Mouse (Mus musculus): ENCODE measurements around the gene Nop58. TPM values are rescaled to one million over a fixed set of nuclear protein-coding genes. Genes with fewer than 3 reads are reported as not detected.

Gene Nop58
- total RNA-seq, 1 experiment = 569 TPM

GRCm38 (mm10) chr1:59725661-59726060 lies 40.9 kb downstream of the Nop58 start:
- no peak overlapping the region for H3K9ac ChIP-seq (ENCODE audit: insufficient read depth, low read depth, low read length, poor library complexity, severe bottlenecking)
- H3K36me3 ChIP-seq (ENCODE audit: control insufficient read depth, insufficient read depth, low read length, poor library complexity, severe bottlenecking) = no peaks in the 10 kb centered on the region
- TF ChIP-seq ZNF384 (IDR thresholded peaks at IDR 0.05; ENCODE audit: low read depth, low read length) (no peak), HCFC1 (IDR thresholded peaks at IDR 0.05; ENCODE audit: borderline replicate concordance, insufficient read depth, low read length) (no peak), CHD2 (IDR thresholded peaks at IDR 0.05; ENCODE audit: low read depth, low read length) (no peak)
- in situ Hi-C loops (cut with MboI; ENCODE audit: low sequenced_read_pairs in 2 of 2, unreplicated experiment in 2 of 2) = no loop called here
- no peak for DNase-seq (ENCODE audit: low read depth, low spot score)
- H3K4me3 ChIP-seq (ENCODE audit: insufficient read depth in 1 of 2, low read depth in 1 of 2, low read length in 2 of 2, poor library complexity in 1 of 2, severe bottlenecking in 1 of 2) = no peak overlapping the region
- no peak overlapping the region for H3K27ac ChIP-seq (ENCODE audit: insufficient read depth, low read depth, low read length, poor library complexity, severe bottlenecking)
- H3K9me3 ChIP-seq (ENCODE audit: control insufficient read depth, insufficient read depth, low read depth, low read length) = no peaks in the 10 kb centered on the region
- H3K4me1 ChIP-seq (ENCODE audit: control insufficient read depth in 2 of 2, insufficient read depth in 2 of 2, low read length in 2 of 2, poor library complexity in 1 of 2) = peaks cover 2 to 7% of the 10 kb centered on the region in 2 experiments; a peak in 3 of 4 replicates

GRCm38 (mm10) chr1:59730106-59730505 lies 45.3 kb downstream of the Nop58 start:
- no peak overlapping the region for H3K27ac ChIP-seq (ENCODE audit: insufficient read depth, low read depth, low read length, poor library complexity, severe bottlenecking)
- no peak overlapping the region for H3K4me3 ChIP-seq (ENCODE audit: insufficient read depth in 1 of 2, low read depth in 1 of 2, low read length in 2 of 2, poor library complexity in 1 of 2, severe bottlenecking in 1 of 2)
- no peak overlapping the region for H3K9ac ChIP-seq (ENCODE audit: insufficient read depth, low read depth, low read length, poor library complexity, severe bottlenecking)
- in situ Hi-C loops (cut with MboI; ENCODE audit: low sequenced_read_pairs in 2 of 2, unreplicated experiment in 2 of 2) = no loop called here
- TF ChIP-seq MAFK (IDR thresholded peaks at IDR 0.05; ENCODE audit: insufficient read depth, low read depth, low read length) = no peak
- TF ChIP-seq HCFC1 (IDR thresholded peaks at IDR 0.05; ENCODE audit: borderline replicate concordance, insufficient read depth, low read length) = no peak
- no peak for TF ChIP-seq CHD2 (IDR thresholded peaks at IDR 0.05; ENCODE audit: low read depth, low read length)
- TF ChIP-seq ZC3H11A (IDR thresholded peaks at IDR 0.05; ENCODE audit: borderline replicate concordance, low read depth, low read length) = no peak
- H3K4me1 ChIP-seq (ENCODE audit: control insufficient read depth in 2 of 2, insufficient read depth in 2 of 2, low read length in 2 of 2, poor library complexity in 1 of 2) = peaks cover 2 to 10% of the 10 kb centered on the region in 2 experiments; a peak in 3 of 4 replicates
- no peak for DNase-seq (ENCODE audit: low read depth, low spot score)
- no peaks in the 10 kb centered on the region for H3K36me3 ChIP-seq (ENCODE audit: control insufficient read depth, insufficient read depth, low read length, poor library complexity, severe bottlenecking)
- no peaks in the 10 kb centered on the region for H3K9me3 ChIP-seq (ENCODE audit: control insufficient read depth, insufficient read depth, low read depth, low read length)

GRCm38 (mm10) chr1:59730737-59731136 lies 46.0 kb downstream of the Nop58 start:
- Histone ChIP-seq H3K36me3 (ENCODE audit: control insufficient read depth, insufficient read depth, low read length, poor library complexity, severe bottlenecking) (no peaks in the 10 kb centered on the region), H3K9me3 (ENCODE audit: control insufficient read depth, insufficient read depth, low read depth, low read length) (no peaks in the 10 kb centered on the region), H3K4me3 (ENCODE audit: insufficient read depth in 1 of 2, low read depth in 1 of 2, low read length in 2 of 2, poor library complexity in 1 of 2, severe bottlenecking in 1 of 2) (no peak overlapping the region), H3K27ac (ENCODE audit: insufficient read depth, low read depth, low read length, poor library complexity, severe bottlenecking) (no peak overlapping the region), H3K9ac (ENCODE audit: insufficient read depth, low read depth, low read length, poor library complexity, severe bottlenecking) (no peak overlapping the region), H3K4me1 (ENCODE audit: control insufficient read depth in 2 of 2, insufficient read depth in 2 of 2, low read length in 2 of 2, poor library complexity in 1 of 2) (peaks cover 0 to 10% of the 10 kb centered on the region in 2 experiments; a peak in 2 of 4 replicates)
- TF ChIP-seq ZC3H11A (IDR thresholded peaks at IDR 0.05; ENCODE audit: borderline replicate concordance, low read depth, low read length) = no peak
- TF ChIP-seq ZNF384 (IDR thresholded peaks at IDR 0.05; ENCODE audit: low read depth, low read length) = no peak
- TF ChIP-seq MAFK (IDR thresholded peaks at IDR 0.05; ENCODE audit: insufficient read depth, low read depth, low read length) = no peak
- no peak for TF ChIP-seq HCFC1 (IDR thresholded peaks at IDR 0.05; ENCODE audit: borderline replicate concordance, insufficient read depth, low read length)
- in situ Hi-C loops (cut with MboI; ENCODE audit: low sequenced_read_pairs in 2 of 2, unreplicated experiment in 2 of 2) = no loop called here
- DNase-seq (ENCODE audit: low read depth, low spot score) = no peak

GRCm38 (mm10) chr1:59734076-59734475 lies 49.3 kb downstream of the Nop58 start:
- DNase-seq (ENCODE audit: low read depth, low spot score) = no peak
- H3K9ac ChIP-seq (ENCODE audit: insufficient read depth, low read depth, low read length, poor library complexity, severe bottlenecking) = no peak overlapping the region
- in situ Hi-C loops (cut with MboI; ENCODE audit: low sequenced_read_pairs in 2 of 2, unreplicated experiment in 2 of 2) = no loop called here

More at GRCm38 (mm10) chr1:59734076-59734475, 49.3 kb downstream of the Nop58 start:
- no peak overlapping the region for H3K4me3 ChIP-seq (ENCODE audit: insufficient read depth in 1 of 2, low read depth in 1 of 2, low read length in 2 of 2, poor library complexity in 1 of 2, severe bottlenecking in 1 of 2)
- no peak overlapping the region for H3K27ac ChIP-seq (ENCODE audit: insufficient read depth, low read depth, low read length, poor library complexity, severe bottlenecking)
- no peaks in the 10 kb centered on the region for H3K9me3 ChIP-seq (ENCODE audit: control insufficient read depth, insufficient read depth, low read depth, low read length)
- TF ChIP-seq MAFK (IDR thresholded peaks at IDR 0.05; ENCODE audit: insufficient read depth, low read depth, low read length) = no peak
- no peak for TF ChIP-seq CHD2 (IDR thresholded peaks at IDR 0.05; ENCODE audit: low read depth, low read length)
- TF ChIP-seq HCFC1 (IDR thresholded peaks at IDR 0.05; ENCODE audit: borderline replicate concordance, insufficient read depth, low read length) = no peak
- no peak for TF ChIP-seq ZC3H11A (IDR thresholded peaks at IDR 0.05; ENCODE audit: borderline replicate concordance, low read depth, low read length)
- TF ChIP-seq ZNF384 (IDR thresholded peaks at IDR 0.05; ENCODE audit: low read depth, low read length) = no peak
- H3K36me3 ChIP-seq (ENCODE audit: control insufficient read depth, insufficient read depth, low read length, poor library complexity, severe bottlenecking) = no peaks in the 10 kb centered on the region
- peaks cover 0 to 3% of the 10 kb centered on the region in 2 experiments; a peak in 2 of 4 replicates for H3K4me1 ChIP-seq (ENCODE audit: control insufficient read depth in 2 of 2, insufficient read depth in 2 of 2, low read length in 2 of 2, poor library complexity in 1 of 2)
